Mouse (Mus musculus) gastrocnemius, postnatal 25 days (tissue): ENCODE results near the gene Twist1. TPM values are rescaled to one million over a fixed set of nuclear protein-coding genes. Genes with fewer than 3 reads are reported as not detected.
A peak's percentile ranks its signal among the peaks of the same experiment; 100 is the strongest.

ENCODE experiments used
- DNase-seq: peaks from one replicate; pipeline ENCODE4 v3.0.0; 2022
- total RNA-seq, 2 experiments: library from RNA; stranded (reverse); gene quantifications; 1 replicate in 1 of 2; 2 replicates in 1 of 2; pipeline ENCODE4 v1.2.3; 2021

The Twist1 gene
- total RNA-seq, 2 experiments from 2014 or later = 1.8 to 4.9 TPM

DNA sequence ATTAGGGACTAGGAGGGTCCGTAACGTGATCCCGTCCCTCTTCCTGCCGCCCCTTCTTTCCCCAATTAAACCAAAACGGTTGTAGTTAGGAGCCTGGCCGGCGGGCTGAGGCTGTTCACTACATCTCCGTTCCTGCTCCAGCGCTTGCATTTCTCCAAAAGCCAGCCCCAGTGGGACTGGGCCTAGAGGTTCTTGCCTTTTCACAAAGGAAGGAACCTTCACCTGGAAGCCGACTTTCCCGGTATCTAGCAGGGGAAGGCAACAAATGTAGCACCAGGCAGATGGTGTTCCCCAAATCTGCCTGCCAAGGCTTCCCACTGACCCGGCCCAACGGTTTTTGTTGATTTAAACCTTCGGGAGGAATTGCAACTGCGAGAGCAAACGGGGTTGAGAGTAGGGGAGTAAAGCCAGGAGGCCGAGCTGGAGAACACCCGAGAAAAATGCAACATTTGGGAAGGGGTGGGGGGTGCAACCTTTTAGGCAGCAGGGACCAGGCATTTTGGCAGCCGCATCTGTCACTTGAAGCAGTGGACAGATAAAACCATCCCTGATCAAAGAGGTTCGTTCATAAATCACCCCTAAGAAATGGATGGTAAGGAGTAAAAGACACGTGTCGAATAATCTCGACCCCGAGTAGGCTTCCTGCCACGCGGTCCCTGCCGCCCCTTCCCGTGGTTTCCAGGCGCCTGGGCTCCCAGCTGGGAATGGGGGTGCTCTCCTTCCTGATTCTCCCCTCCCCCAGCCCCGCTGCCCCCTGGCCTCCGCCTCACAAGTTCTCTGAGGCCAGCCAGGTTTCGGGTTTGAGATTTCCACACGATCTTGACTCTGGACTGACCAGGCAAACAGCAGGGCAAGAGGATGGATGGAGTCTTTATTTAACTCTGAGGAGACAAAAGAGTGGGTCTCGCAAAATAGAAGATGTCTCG, 9.3 kb downstream of the Twist1 start:
- peak; percentile 6 for DNase-seq

DNA sequence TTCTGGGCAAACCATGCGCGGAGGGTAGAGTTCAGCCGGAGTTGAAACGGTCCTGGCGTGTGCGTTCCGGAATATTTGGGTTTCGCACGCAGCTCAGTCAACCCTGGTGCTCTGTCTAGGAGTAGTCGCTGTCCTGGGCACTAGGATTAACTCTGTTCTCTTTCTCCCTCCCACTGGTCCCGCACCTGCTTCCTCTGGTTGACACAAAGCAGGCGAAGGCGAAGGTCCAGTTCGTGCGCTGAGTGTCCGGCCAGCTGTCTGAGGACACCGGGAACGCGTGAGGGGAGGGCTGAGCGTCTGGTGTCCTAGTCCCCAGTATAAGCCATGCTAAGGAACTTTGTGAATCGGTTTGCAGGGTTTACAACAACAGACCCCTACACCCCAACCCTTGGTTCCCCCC, 10.0 kb downstream of the Twist1 start:
- DNase-seq = no peak

GRCm38 (mm10) chr12:33968041-33968897, 10.8 kb downstream of the Twist1 start:
- no peak for DNase-seq

DNA sequence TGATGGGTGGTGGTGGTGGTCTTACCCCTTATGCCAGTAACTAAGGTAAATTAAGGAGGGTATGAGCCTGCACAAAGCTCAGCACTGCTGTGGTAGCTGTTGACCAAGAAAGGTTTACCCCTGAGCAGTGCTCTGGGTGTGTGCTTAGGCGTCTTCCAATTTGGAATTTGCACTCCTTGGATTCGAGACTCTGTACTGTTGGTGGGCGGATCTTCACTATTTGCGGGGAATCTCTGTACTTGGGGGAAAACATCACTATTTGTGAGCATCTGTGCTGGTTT, 11.4 kb downstream of the Twist1 start:
- DNase-seq = no peak

DNA sequence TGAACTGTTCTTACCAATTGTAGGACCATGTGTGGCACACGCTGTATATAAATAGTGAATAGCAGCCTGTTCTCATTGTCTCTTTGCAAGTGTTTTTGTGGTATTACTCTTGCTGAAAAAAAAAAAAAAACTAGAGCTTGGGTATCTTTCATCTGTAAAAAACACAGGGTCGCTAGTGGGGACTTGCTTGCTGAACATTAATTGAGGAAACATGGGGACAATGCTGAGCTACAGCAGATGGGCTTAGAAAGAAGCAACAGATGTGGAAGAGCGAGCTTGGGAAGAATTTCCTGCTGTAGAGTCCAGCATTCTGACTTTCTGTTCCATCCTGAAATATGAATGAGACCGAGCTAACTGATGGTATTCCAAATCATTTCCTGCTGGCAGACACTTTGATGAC, 22.7 kb downstream of the Twist1 start:
- DNase-seq = no peak

- DNase-seq = no peak
Observed at GRCm38 (mm10) chr12:33981433-33981832, 24.0 kb downstream of the Twist1 start.

- DNase-seq = no peak
Observed at GRCm38 (mm10) chr12:33993127-33993526, 35.7 kb downstream of the Twist1 start.

Other genes starting within 250 kb of the Twist1 start
- gene Ferd3l, start 29.2 kb upstream of the Twist1 start, total RNA-seq = not detected